ENCODE assay signal across 8 mouse cellular contexts in the genomic region with DNA sequence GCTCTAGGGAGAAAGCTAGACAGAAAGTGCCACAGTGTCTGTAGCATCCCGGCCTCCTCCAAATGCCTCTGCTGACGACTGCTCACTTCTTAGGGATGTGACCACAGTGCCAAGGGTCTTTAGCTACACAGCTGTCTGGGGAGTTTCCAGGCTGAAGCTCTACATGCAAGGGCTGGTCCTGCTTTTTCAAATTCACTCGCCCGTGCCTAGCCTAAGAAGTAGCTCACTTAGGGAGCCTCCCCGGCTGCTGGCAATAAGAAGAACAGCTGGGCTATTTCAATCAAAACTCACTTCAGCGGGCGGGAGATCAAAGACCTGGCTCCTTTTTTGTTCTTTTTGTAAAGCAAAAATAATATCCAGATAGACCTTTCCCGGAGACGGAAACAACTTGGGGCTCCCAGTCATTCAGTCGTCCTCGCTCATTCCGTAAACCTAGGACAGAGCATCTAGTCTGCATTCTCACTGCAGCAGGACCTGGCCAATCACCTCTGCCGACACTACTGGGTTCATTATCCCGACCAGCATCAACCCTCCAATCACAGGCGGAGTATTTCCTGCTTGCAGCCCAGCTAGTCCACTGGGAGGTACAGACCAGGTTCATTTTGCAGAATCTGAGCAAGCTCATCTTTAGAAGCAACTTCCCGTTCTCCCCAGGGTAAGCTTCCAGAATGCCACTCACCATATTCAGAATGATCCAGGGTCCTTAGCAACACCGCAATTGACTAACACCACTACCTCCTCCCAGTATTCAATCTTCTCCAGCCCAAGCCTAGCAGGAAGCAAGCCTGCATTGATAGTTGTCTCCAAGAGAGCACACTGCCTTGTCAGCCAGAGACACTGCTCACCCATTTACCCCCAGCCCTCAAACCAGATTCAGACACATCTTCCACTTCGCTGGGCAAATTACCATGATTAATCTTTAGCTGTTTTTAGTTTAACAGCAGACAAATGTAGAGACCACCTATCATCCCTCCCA. TPM values are rescaled to one million over a fixed set of nuclear protein-coding genes. Genes with fewer than 3 reads are reported as not detected.
DNase-seq lines count a peak whose midpoint lies in the region; ATAC-seq and TF ChIP-seq lines count a peak whose summit lies in the region.

No protein-coding gene starts in this region.

- no peak for TF ChIP-seq CTCF in cortical plate, adult 2 months (IDR thresholded peaks at IDR 0.05; ENCODE audit: extremely low read depth, insufficient read depth, low read length)
- TF ChIP-seq CTCF in gastrocnemius, adult 2 months (IDR thresholded peaks at IDR 0.05) = no peak

- H3K9me3 ChIP-seq in hindbrain, embryonic 15.5 days = no peaks in the 10 kb centered on the region

- intact Hi-C loops in gastrocnemius, adult 2 months (cut with DNase I) = no loop called here

- peak overlapping the region; percentile 74 for H3K4me2 ChIP-seq in hindbrain, embryonic 15.5 days

- H3K4me3 ChIP-seq in cortical plate, adult 2 months (ENCODE audit: insufficient read depth, low read length) = peak overlapping the region; percentile 52
- peak overlapping the region; percentile 74 for H3K4me3 ChIP-seq in gastrocnemius, adult 2 months
- peak overlapping the region; percentile 46 for H3K4me3 ChIP-seq in hindbrain, embryonic 15.5 days

- H3K4me1 ChIP-seq in cortical plate, adult 2 months (ENCODE audit: control insufficient read depth, insufficient read depth, low read length) = peaks cover 19% of the 10 kb centered on the region
- peaks cover 45% of the 10 kb centered on the region for H3K4me1 ChIP-seq in hindbrain, embryonic 15.5 days (replicated peaks)

- ATAC-seq in hindbrain, embryonic 15.5 days (ENCODE audit: low FRiP score, low read depth) = peak; percentile 96
- ATAC-seq in inflammation-experienced regulatory T-cells, adult 6 months = no peak

- H3K27me3 ChIP-seq in hindbrain, embryonic 15.5 days = no peaks in the 10 kb centered on the region

- peak overlapping the region; percentile 59 for H3K9ac ChIP-seq in hindbrain, embryonic 15.5 days

- peak; percentile 91 for TF ChIP-seq POLR2A in cortical plate, adult 2 months (IDR thresholded peaks at IDR 0.05; ENCODE audit: extremely low read depth, insufficient read depth, low read length)

- DNase-seq in adrenal gland, adult 2 months = peak; percentile 77
- DNase-seq in gastrocnemius, adult 2 months = peak; percentile 91
- peak; percentile 90 for DNase-seq in left cerebral cortex, adult 11 months (ENCODE audit: low spot score)
- peak; percentile 70 to 77 for DNase-seq in lung, postnatal 4 days
- peak; percentile 73 for DNase-seq in right cerebral cortex, postnatal 4 days

- WGBS in hindbrain, embryonic 15.5 days = 5% methylated on average over 18 of the region's 18 CpGs

- no peaks in the 10 kb centered on the region for H3K36me3 ChIP-seq in hindbrain, embryonic 15.5 days

- H3K27ac ChIP-seq in cortical plate, adult 2 months (ENCODE audit: insufficient read depth, low read length) = peak overlapping the region; percentile 45
- peak overlapping the region; percentile 85 for H3K27ac ChIP-seq in gastrocnemius, adult 2 months
- peak overlapping the region; percentile 94 for H3K27ac ChIP-seq in hindbrain, embryonic 15.5 days (replicated peaks)

RNA-seq across cellular contexts. Expression of gene Naif1, which starts 19.3 kb away (rescaled TPM):
- total RNA-seq in adrenal gland, adult 2 months (2021) = 1 to 10 TPM; 5.1 to 5.9 TPM
- 6.1 and 6.6 TPM in 2 replicates for polyA plus RNA-seq in adrenal gland, adult 2 months (2012; rRNA removed)
- polyA plus RNA-seq in cortical plate, adult 2 months (2012; rRNA removed) = 3.2 and 3.4 TPM in 2 replicates
- 1 to 10 TPM; 2.2 to 2.3 TPM for total RNA-seq in gastrocnemius, adult 2 months (2021)
- 4.8 and 5.8 TPM in 2 replicates for polyA plus RNA-seq in hindbrain, embryonic 15.5 days (2015; fragmentation: Nextera tagmentation; extraction: Ambion mirVana)
- 1 to 10 TPM; 4.6 to 6.0 (median 4.8) TPM for polyA plus RNA-seq in inflammation-experienced regulatory T-cells, adult 6 months (2017; shearing (Covaris generic))

RNA-seq across cellular contexts. Expression of gene Slc25a25, which starts 20.3 kb away (rescaled TPM):
- total RNA-seq in adrenal gland, adult 2 months (2021) = 10 to 100 TPM; 34.0 to 79.5 TPM
- 35.2 and 36.8 TPM in 2 replicates for polyA plus RNA-seq in adrenal gland, adult 2 months (2012; rRNA removed)
- polyA plus RNA-seq in cortical plate, adult 2 months (2012; rRNA removed) = 44.7 and 49.1 TPM in 2 replicates
- 100 to 1,000 TPM in 1 of 2 experiments, 10 to 100 TPM in 1; 45.3 to 211 TPM for total RNA-seq in gastrocnemius, adult 2 months (2021)
- 51.4 and 54.4 TPM in 2 replicates for polyA plus RNA-seq in hindbrain, embryonic 15.5 days (2015; fragmentation: Nextera tagmentation; extraction: Ambion mirVana)
- polyA plus RNA-seq in inflammation-experienced regulatory T-cells, adult 6 months (2017; shearing (Covaris generic)) = 1 to 10 TPM; 2.2 to 4.4 (median 4.3) TPM

RNA-seq across cellular contexts. Expression of gene Ptges2, which starts 35.3 kb away (rescaled TPM):
- 10 to 100 TPM; 55.3 to 69.6 TPM for total RNA-seq in adrenal gland, adult 2 months (2021)
- polyA plus RNA-seq in adrenal gland, adult 2 months (2012; rRNA removed) = 35.6 and 50.7 TPM in 2 replicates
- polyA plus RNA-seq in cortical plate, adult 2 months (2012; rRNA removed) = 57.9 and 63.4 TPM in 2 replicates
- 10 to 100 TPM; 34.7 to 51.1 TPM for total RNA-seq in gastrocnemius, adult 2 months (2021)
- polyA plus RNA-seq in hindbrain, embryonic 15.5 days (2015; fragmentation: Nextera tagmentation; extraction: Ambion mirVana) = 51.0 and 57.4 TPM in 2 replicates
- polyA plus RNA-seq in inflammation-experienced regulatory T-cells, adult 6 months (2017; shearing (Covaris generic)) = under 1 TPM; 0.32 to 0.63 (median 0.44) TPM

RNA-seq across cellular contexts. Expression of gene Lcn2, which starts 42.9 kb away (rescaled TPM):
- total RNA-seq in adrenal gland, adult 2 months (2021) = 1 to 10 TPM; 2.2 to 2.8 TPM
- 0.45 and 2.1 TPM in 2 replicates for polyA plus RNA-seq in adrenal gland, adult 2 months (2012; rRNA removed)
- 0.25 and 0.58 TPM in 2 replicates for polyA plus RNA-seq in cortical plate, adult 2 months (2012; rRNA removed)
- 1 to 10 TPM; 2.6 to 3.4 TPM for total RNA-seq in gastrocnemius, adult 2 months (2021)
- polyA plus RNA-seq in hindbrain, embryonic 15.5 days (2015; fragmentation: Nextera tagmentation; extraction: Ambion mirVana) = 0.73 and 1.2 TPM in 2 replicates
- polyA plus RNA-seq in inflammation-experienced regulatory T-cells, adult 6 months (2017; shearing (Covaris generic)) = under 1 TPM in 1 of 3 experiments, not detected in 2; 0.93 TPM

RNA-seq across cellular contexts. Expression of gene 1110008P14Rik, which starts 49.3 kb away (rescaled TPM):
- total RNA-seq in adrenal gland, adult 2 months (2021) = 100 to 1,000 TPM; 152 to 167 TPM
- polyA plus RNA-seq in adrenal gland, adult 2 months (2012; rRNA removed) = 1,060 and 1,061 TPM in 2 replicates
- polyA plus RNA-seq in cortical plate, adult 2 months (2012; rRNA removed) = 931 and 1,007 TPM in 2 replicates
- 10 to 100 TPM; 34.3 to 43.2 TPM for total RNA-seq in gastrocnemius, adult 2 months (2021)
- 156 and 160 TPM in 2 replicates for polyA plus RNA-seq in hindbrain, embryonic 15.5 days (2015; fragmentation: Nextera tagmentation; extraction: Ambion mirVana)
- 10 to 100 TPM; 43.1 to 73.3 (median 57.4) TPM for polyA plus RNA-seq in inflammation-experienced regulatory T-cells, adult 6 months (2017; shearing (Covaris generic))

Comparison
In these comparisons a context has a peak if more than half of its experiments do, and no peak if none do; other contexts are left out.
1. RNA of gene Ptges2, which starts 35.3 kb away (polyA plus RNA-seq): 57.9 to 63.4 TPM in cortical plate, adult 2 months, 51.0 to 57.4 TPM in hindbrain, embryonic 15.5 days and 35.6 to 50.7 TPM in adrenal gland, adult 2 months; 0.32 to 0.63 TPM in inflammation-experienced regulatory T-cells, adult 6 months; every median in the first group is over 10 times any median in the second.
2. Peak in every context shown above with its lines, with median percentiles within 50 percentile points of each other: DNase-seq, H3K27ac ChIP-seq and H3K4me3 ChIP-seq.